Mouse (Mus musculus) small intestine, adult 2 months (tissue): Measurements from ENCODE around the gene Nhlrc3. TPM values are rescaled to one million over a fixed set of nuclear protein-coding genes. Genes with fewer than 3 reads are reported as not detected.

ENCODE experiments used
- H3K27ac ChIP-seq: fragments of 200-500 bp; 2 replicates; pipeline ENCODE4 v1.5.1; 2012; ENCODE audit warnings: low read depth, low read length, control low read depth, inconsistent platforms; ENCODE audit not compliant: insufficient read depth
- H3K27me3 ChIP-seq: fragments of 200-500 bp; 2 replicates; pipeline ENCODE4 v1.6.1; 2012; ENCODE audit warnings: mild to moderate bottlenecking, moderate library complexity, low read length, inconsistent platforms; ENCODE audit not compliant: control insufficient read depth, insufficient read depth
- H3K36me3 ChIP-seq: fragments of 200-500 bp; 2 replicates; pipeline ENCODE4 v1.6.1; 2012; ENCODE audit warnings: mild to moderate bottlenecking, low read length, control low read depth, inconsistent platforms; ENCODE audit not compliant: control insufficient read depth, insufficient read depth
- H3K4me1 ChIP-seq: fragments of 200-500 bp; 2 replicates; pipeline ENCODE4 v1.6.1; 2012; ENCODE audit warnings: low read length, inconsistent platforms, mixed read lengths; ENCODE audit not compliant: control insufficient read depth, insufficient read depth, insufficient read length
- H3K4me3 ChIP-seq: fragments of 200-500 bp; 2 replicates; pipeline ENCODE4 v1.5.1; 2012; ENCODE audit warnings: low read depth, mild to moderate bottlenecking, control low read depth, inconsistent platforms, low read length, moderate library complexity
- CTCF ChIP-seq: fragments of 200-500 bp; IDR thresholded peaks from 2 replicates; pipeline ENCODE4 v1.5.1; 2012; ENCODE audit warnings: low read depth, mild to moderate bottlenecking, control low read depth, inconsistent platforms, low read length, moderate library complexity, mixed read lengths; ENCODE audit not compliant: insufficient replicate concordance, insufficient read length; ENCODE audit errors: extremely low read depth
- POLR2A ChIP-seq: fragments of 200-500 bp; IDR thresholded peaks from 2 replicates; pipeline ENCODE4 v1.6.1; 2012; ENCODE audit warnings: low read depth, mild to moderate bottlenecking, control low read depth, inconsistent platforms, low read length, moderate library complexity
- WGBS: fragments of 180-500 bp; shearing (Covaris S2); methylation state at CpG from one replicate; pipeline ENCODE4 v1.1.7; 2018; 5-methylcytosine and 5-hydroxymethylcytosine counted together
- polyA plus RNA-seq: library from polyadenylated mRNA; depleted of rRNA; stranded (reverse); fragments of >200 nt; gene quantifications from 2 replicates; pipeline ENCODE4 v1.2.3, GENCODE M21; 2012; rRNA removed

Gene Nhlrc3
- polyA plus RNA-seq: 4.2 and 8.0 TPM in 2 replicates

- 0 out of 2 replicates have a peak, but pooled peaks cover 5% of the 10 kb centered on the region for H3K4me1 ChIP-seq
- H3K36me3 ChIP-seq: peaks cover 14% of the 10 kb centered on the region
- H3K27ac ChIP-seq: peak within 1 kb of the TSS; percentile 92
- H3K4me3 ChIP-seq: peak within 1 kb of the TSS; percentile 96
- no peaks in the 10 kb centered on the region for H3K27me3 ChIP-seq
- under 1% methylated on average over 52 of the region's 52 CpGs for WGBS
- TF ChIP-seq CTCF (no peak), POLR2A (peak; percentile 49; the same call in 1 of the 2 replicates)
These were observed at the start of gene Nhlrc3, which contains the start of gene Proser1 for GRCm38 (mm10) chr3:53463046-53463764. TSS of gene Nhlrc3 (minus strand) at chr3:53463332. TSS of gene Proser1 (plus strand) at chr3:53463666.

GRCm38 (mm10) chr3:53502428-53502827, 39.3 kb upstream of the Nhlrc3 start:
- no peaks in the 10 kb centered on the region for H3K4me1 ChIP-seq
- no peaks in the 10 kb centered on the region for H3K27me3 ChIP-seq
- WGBS: 36% methylated on average over 6 of the region's 6 CpGs
- H3K36me3 ChIP-seq: no peaks in the 10 kb centered on the region
- no peak overlapping the region for H3K27ac ChIP-seq
- TF ChIP-seq CTCF (no peak), POLR2A (no peak)
- no peak overlapping the region for H3K4me3 ChIP-seq

- Histone ChIP-seq H3K4me3 (no peak overlapping the region), H3K27ac (no peak overlapping the region), H3K4me1 (no peaks in the 10 kb centered on the region), H3K36me3 (no peaks in the 10 kb centered on the region), H3K27me3 (no peaks in the 10 kb centered on the region)
- WGBS: 21% methylated on average over 6 of the region's 6 CpGs
- TF ChIP-seq POLR2A: no peak
- TF ChIP-seq CTCF: no peak
These were observed 35.3 kb upstream of the Nhlrc3 start for GRCm38 (mm10) chr3:53498351-53498905.

- Histone ChIP-seq H3K36me3 (no peaks in the 10 kb centered on the region), H3K4me1 (no peaks in the 10 kb centered on the region; the same call in 1 of the 2 replicates), H3K4me3 (no peak within 1 kb of the TSS), H3K27me3 (no peaks in the 10 kb centered on the region), H3K27ac (no peak within 1 kb of the TSS)
- TF ChIP-seq POLR2A (no peak), CTCF (no peak)
- 76% methylated on average over 6 of the region's 6 CpGs for WGBS
These were observed 25.2 kb upstream of the Nhlrc3 start, which contains the start of gene Stoml3 for GRCm38 (mm10) chr3:53488353-53488752. TSS of gene Stoml3 (plus strand) at chr3:53488653.

GRCm38 (mm10) chr3:53486996-53487576, 24.0 kb upstream of the Nhlrc3 start:
- no peaks in the 10 kb centered on the region; the same call in 1 of the 2 replicates for H3K36me3 ChIP-seq
- H3K27ac ChIP-seq: no peak overlapping the region
- 51% methylated on average over 9 of the region's 9 CpGs for WGBS
- no peak overlapping the region for H3K4me3 ChIP-seq
- no peaks in the 10 kb centered on the region; the same call in 1 of the 2 replicates for H3K4me1 ChIP-seq
- H3K27me3 ChIP-seq: no peaks in the 10 kb centered on the region
- no peak for TF ChIP-seq POLR2A
- TF ChIP-seq CTCF: no peak

GRCm38 (mm10) chr3:53486561-53486960, 23.4 kb upstream of the Nhlrc3 start:
- TF ChIP-seq CTCF: no peak
- TF ChIP-seq POLR2A: no peak
- Histone ChIP-seq H3K27ac (no peak overlapping the region), H3K4me3 (no peak overlapping the region), H3K4me1 (no peaks in the 10 kb centered on the region; the same call in 1 of the 2 replicates), H3K27me3 (no peaks in the 10 kb centered on the region), H3K36me3 (peaks cover 2% of the 10 kb centered on the region)
- WGBS: 83% methylated on average over 10 of the region's 10 CpGs
